Mouse (Mus musculus) liver, adult 2 months (tissue): Measurements from ENCODE around the gene Mucl3.

ENCODE experiments used
- CTCF ChIP-seq: fragments of 200-500 bp; IDR thresholded peaks from 2 replicates; pipeline ENCODE4 v1.5.1; 2011; ENCODE audit warnings: low read depth, low read length, control low read depth
- POLR2A ChIP-seq: fragments of 200-500 bp; IDR thresholded peaks from 2 replicates; pipeline ENCODE4 v1.6.1; 2011; ENCODE audit warnings: low read length, control low read depth; ENCODE audit not compliant: insufficient read depth; ENCODE audit errors: extremely low read depth

- TF ChIP-seq CTCF (no peak), POLR2A (no peak)
These were observed 46.6 kb upstream of the Mucl3 start for GRCm38 (mm10) chr17:35689936-35690645.
